Comparison of ENCODE assay signal across 22 mouse cellular contexts in genomic region chr15:101773420-101773819, GRCm38 (mm10). TPM values are rescaled to one million over a fixed set of nuclear protein-coding genes. Genes with fewer than 3 reads are reported as not detected.
DNase-seq lines count a peak whose midpoint lies in the region; ATAC-seq and TF ChIP-seq lines count a peak whose summit lies in the region.
"Had no signal": no experiment of that assay in that cellular context is flagged by ENCODE, and none has a peak within 500 bp of the region (broad histone marks: within the 10 kb centered on the region; RNA-seq: fewer than 3 reads in every experiment).

No protein-coding gene starts in this region.

- no peak for TF ChIP-seq EP300 in liver, postnatal 0 days (IDR thresholded peaks at IDR 0.05; ENCODE audit: low read depth)

- 83% methylated on average over 10 of the region's 10 CpGs for WGBS in forebrain, embryonic 13.5 days
- 88% methylated on average over 10 of the region's 10 CpGs for WGBS in forebrain, embryonic 10.5 days
- WGBS in liver, adult 2 months = 42% methylated on average over 10 of the region's 10 CpGs
- WGBS in liver, postnatal 0 days (ENCODE audit: insufficient replicate concordance) = 55% methylated on average over 10 of the region's 10 CpGs
- 48% methylated on average over 10 of the region's 10 CpGs for WGBS in lung, embryonic 15.5 days

- no peak overlapping the region for H3K9ac ChIP-seq in forebrain, embryonic 13.5 days
- no peak overlapping the region for H3K9ac ChIP-seq in liver, adult 2 months (ENCODE audit: low read depth, low read length)
- H3K9ac ChIP-seq in liver, postnatal 0 days (replicated peaks) = no peak overlapping the region
- no peak overlapping the region for H3K9ac ChIP-seq in lung, embryonic 15.5 days
- H3K9ac ChIP-seq: limb, embryonic 15.5 days; midbrain, embryonic 12.5 days had no signal

- TF ChIP-seq CTCF in liver, adult 2 months (IDR thresholded peaks at IDR 0.05; ENCODE audit: low read depth, low read length) = no peak
- no peak for TF ChIP-seq CTCF in liver, postnatal 0 days (IDR thresholded peaks at IDR 0.05; ENCODE audit: low read depth)

- no peak for TF ChIP-seq POLR2A in liver, adult 2 months (IDR thresholded peaks at IDR 0.05; ENCODE audit: extremely low read depth, insufficient read depth, low read length)

- H3K9me3 ChIP-seq in forebrain, embryonic 13.5 days (replicated peaks) = no peaks in the 10 kb centered on the region
- no peaks in the 10 kb centered on the region for H3K9me3 ChIP-seq in forebrain, embryonic 10.5 days
- no peaks in the 10 kb centered on the region for H3K9me3 ChIP-seq in liver, postnatal 0 days (ENCODE audit: low read length)
- no peaks in the 10 kb centered on the region for H3K9me3 ChIP-seq in lung, embryonic 15.5 days
- H3K9me3 ChIP-seq: limb, embryonic 15.5 days; midbrain, embryonic 12.5 days had no signal

- no peak overlapping the region for H3K27ac ChIP-seq in forebrain, embryonic 13.5 days
- H3K27ac ChIP-seq in forebrain, embryonic 10.5 days = no peak overlapping the region
- H3K27ac ChIP-seq in liver, adult 2 months (replicated peaks; ENCODE audit: insufficient read depth, low read depth, low read length) = no peak overlapping the region
- no peak overlapping the region for H3K27ac ChIP-seq in liver, postnatal 0 days (ENCODE audit: low read depth)
- H3K27ac ChIP-seq in lung, embryonic 15.5 days = no peak overlapping the region
- H3K27ac ChIP-seq: limb, embryonic 15.5 days; macrophage; midbrain, embryonic 12.5 days had no signal

- H3K27me3 ChIP-seq in forebrain, embryonic 13.5 days = no peaks in the 10 kb centered on the region
- no peaks in the 10 kb centered on the region for H3K27me3 ChIP-seq in forebrain, embryonic 10.5 days (ENCODE audit: poor library complexity, severe bottlenecking)
- H3K27me3 ChIP-seq in liver, adult 2 months (ENCODE audit: control insufficient read depth, insufficient read depth, low read length) = no peaks in the 10 kb centered on the region
- H3K27me3 ChIP-seq in liver, postnatal 0 days (ENCODE audit: insufficient read depth, low read length) = peaks cover 3% of the 10 kb centered on the region; the same call in 1 of the 2 replicates
- no peaks in the 10 kb centered on the region for H3K27me3 ChIP-seq in lung, embryonic 15.5 days
- H3K27me3 ChIP-seq: midbrain, embryonic 12.5 days had no signal

- H3K4me3 ChIP-seq in forebrain, embryonic 13.5 days = no peak overlapping the region
- H3K4me3 ChIP-seq in forebrain, embryonic 10.5 days = no peak overlapping the region
- H3K4me3 ChIP-seq in liver, adult 2 months (ENCODE audit: insufficient read depth, low read depth, low read length) = no peak overlapping the region
- H3K4me3 ChIP-seq in liver, postnatal 0 days (ENCODE audit: low read depth, low read length) = no peak overlapping the region
- no peak overlapping the region for H3K4me3 ChIP-seq in lung, embryonic 15.5 days
- H3K4me3 ChIP-seq: limb, embryonic 15.5 days; midbrain, embryonic 12.5 days had no signal

- H3K4me2 ChIP-seq in forebrain, embryonic 13.5 days = no peak overlapping the region
- no peak overlapping the region for H3K4me2 ChIP-seq in liver, postnatal 0 days (ENCODE audit: low read depth, low read length)
- no peak overlapping the region for H3K4me2 ChIP-seq in lung, embryonic 15.5 days
- H3K4me2 ChIP-seq: limb, embryonic 15.5 days; midbrain, embryonic 12.5 days had no signal

- H3K79me2 ChIP-seq in liver, adult 2 months (ENCODE audit: control insufficient read depth, insufficient read depth, low read length) = no peaks in the 10 kb centered on the region

- DNase-seq in forebrain, embryonic 10.5 days (ENCODE audit: extremely low spot score, low spot score) = no peak
- peak; percentile 64 for DNase-seq in liver, adult 2 months (ENCODE audit: extremely low read depth, low read depth, low spot score)
- DNase-seq in liver, postnatal 0 days = no peak
- DNase-seq in skeletal muscle tissue, adult 2 months (ENCODE audit: low read depth, low spot score) = peak; percentile 17
- no peak for DNase-seq in left cerebral cortex, adult 9 months (ENCODE audit: low spot score in 2 of 2)

- H3K4me1 ChIP-seq in forebrain, embryonic 13.5 days = no peaks in the 10 kb centered on the region; the same call in 1 of the 2 replicates
- H3K4me1 ChIP-seq in forebrain, embryonic 10.5 days = peaks cover 8% of the 10 kb centered on the region
- no peaks in the 10 kb centered on the region for H3K4me1 ChIP-seq in liver, adult 2 months (ENCODE audit: control insufficient read depth, insufficient read depth, low read length)
- no peaks in the 10 kb centered on the region for H3K4me1 ChIP-seq in liver, postnatal 0 days (ENCODE audit: insufficient read depth)
- H3K4me1 ChIP-seq in lung, embryonic 15.5 days = no peaks in the 10 kb centered on the region
- H3K4me1 ChIP-seq: limb, embryonic 15.5 days; midbrain, embryonic 12.5 days had no signal

- ATAC-seq in forebrain, embryonic 13.5 days = 0 out of 2 replicates have a peak, but pooled peaks have one; percentile 45
- no peak for ATAC-seq in liver, postnatal 0 days
- peak; percentile 44; the same call in 1 of the 2 replicates for ATAC-seq in lung, embryonic 15.5 days (ENCODE audit: borderline replicate concordance, extremely low read depth, low FRiP score, low TSS enrichment)
- ATAC-seq in activated CD4-positive, CD25-positive, alpha-beta regulatory T cell, adult 4 months = no peak
- ATAC-seq: inflammation-experienced regulatory T-cells, adult 6 months had no signal

- H3K36me3 ChIP-seq in forebrain, embryonic 13.5 days (ENCODE audit: poor library complexity, severe bottlenecking) = no peaks in the 10 kb centered on the region
- H3K36me3 ChIP-seq in forebrain, embryonic 10.5 days (replicated peaks) = no peaks in the 10 kb centered on the region
- H3K36me3 ChIP-seq in liver, adult 2 months (ENCODE audit: control insufficient read depth, insufficient read depth, low read length) = no peaks in the 10 kb centered on the region
- H3K36me3 ChIP-seq in liver, postnatal 0 days (replicated peaks; ENCODE audit: insufficient read depth, low read length) = no peaks in the 10 kb centered on the region
- H3K36me3 ChIP-seq in lung, embryonic 15.5 days = no peaks in the 10 kb centered on the region
- H3K36me3 ChIP-seq: limb, embryonic 15.5 days; midbrain, embryonic 12.5 days had no signal

RNA-seq across cellular contexts. Expression of gene Krt72, which starts 12.8 kb away (rescaled TPM):
- polyA plus RNA-seq in forebrain, embryonic 13.5 days (2015; fragmentation: Nextera tagmentation; extraction: Ambion mirVana) = not detected in 2 replicates
- not detected in 2 replicates for polyA plus RNA-seq in forebrain, embryonic 10.5 days (2016; fragmentation: Nextera tagmentation; extraction: Ambion mirVana)
- total RNA-seq in liver, adult 2 months (2014; rRNA removed) = not detected in 2 replicates
- not detected in 2 replicates for polyA plus RNA-seq in liver, adult 2 months (2012; rRNA removed)
- polyA plus RNA-seq in liver, postnatal 0 days (2015; fragmentation: Nextera tagmentation; extraction: Ambion mirVana) = not detected in 2 replicates
- polyA plus RNA-seq in lung, embryonic 15.5 days (2015; fragmentation: Nextera tagmentation; extraction: Ambion mirVana) = not detected in 2 replicates
- polyA plus RNA-seq in activated CD4-positive, CD25-positive, alpha-beta regulatory T cell, adult 4 months (2017; shearing (Covaris generic)) = not detected
- total RNA-seq: gastrocnemius, adult 8-10 months; heart, adult 8-10 months; layer of hippocampus, adult 8-10 months; left cerebral cortex, postnatal 25 days had no signal
- polyA plus RNA-seq: forebrain, embryonic 16.5 days; hindbrain, embryonic 11.5 days; inflammation-experienced regulatory T-cells, adult 6 months; kidney, embryonic 16.5 days; macrophage; midbrain, embryonic 12.5 days; neural tube, embryonic 14.5 days; urinary bladder, adult 2 months had no signal

RNA-seq across cellular contexts. Expression of gene Krt73, which starts 28.7 kb away (rescaled TPM):
- polyA plus RNA-seq in forebrain, embryonic 13.5 days (2015; fragmentation: Nextera tagmentation; extraction: Ambion mirVana) = 0.59 and 0.66 TPM in 2 replicates
- not detected in 2 replicates for polyA plus RNA-seq in forebrain, embryonic 10.5 days (2016; fragmentation: Nextera tagmentation; extraction: Ambion mirVana)
- total RNA-seq in liver, adult 2 months (2014; rRNA removed) = not detected in 2 replicates
- not detected in 2 replicates for polyA plus RNA-seq in liver, adult 2 months (2012; rRNA removed)
- not detected in 2 replicates for polyA plus RNA-seq in liver, postnatal 0 days (2015; fragmentation: Nextera tagmentation; extraction: Ambion mirVana)
- polyA plus RNA-seq in lung, embryonic 15.5 days (2015; fragmentation: Nextera tagmentation; extraction: Ambion mirVana) = not detected in 2 replicates
- polyA plus RNA-seq in activated CD4-positive, CD25-positive, alpha-beta regulatory T cell, adult 4 months (2017; shearing (Covaris generic)) = not detected
- total RNA-seq: gastrocnemius, adult 8-10 months; heart, adult 8-10 months had no signal
- polyA plus RNA-seq: heart, embryonic 16.5 days; inflammation-experienced regulatory T-cells, adult 6 months; kidney, embryonic 16.5 days; macrophage; urinary bladder, adult 2 months had no signal

RNA-seq across cellular contexts. Expression of gene Krt71, which starts 30.5 kb away (rescaled TPM):
- not detected in 2 replicates for polyA plus RNA-seq in forebrain, embryonic 13.5 days (2015; fragmentation: Nextera tagmentation; extraction: Ambion mirVana)
- not detected in 2 replicates for polyA plus RNA-seq in forebrain, embryonic 10.5 days (2016; fragmentation: Nextera tagmentation; extraction: Ambion mirVana)
- total RNA-seq in liver, adult 2 months (2014; rRNA removed) = not detected in 2 replicates
- not detected in 2 replicates for polyA plus RNA-seq in liver, adult 2 months (2012; rRNA removed)
- polyA plus RNA-seq in liver, postnatal 0 days (2015; fragmentation: Nextera tagmentation; extraction: Ambion mirVana) = not detected in 2 replicates
- not detected in 2 replicates for polyA plus RNA-seq in lung, embryonic 15.5 days (2015; fragmentation: Nextera tagmentation; extraction: Ambion mirVana)
- not detected for polyA plus RNA-seq in activated CD4-positive, CD25-positive, alpha-beta regulatory T cell, adult 4 months (2017; shearing (Covaris generic))
- total RNA-seq: gastrocnemius, adult 8-10 months; heart, adult 8-10 months; layer of hippocampus, adult 8-10 months; left cerebral cortex, postnatal 25 days had no signal
- polyA plus RNA-seq: forebrain, embryonic 16.5 days; hindbrain, embryonic 11.5 days; inflammation-experienced regulatory T-cells, adult 6 months; kidney, embryonic 16.5 days; limb, embryonic 15.5 days; macrophage; midbrain, embryonic 12.5 days; urinary bladder, adult 2 months had no signal

RNA-seq across cellular contexts. Expression of gene Krt2, which starts 44.5 kb away (rescaled TPM):
- polyA plus RNA-seq in forebrain, embryonic 13.5 days (2015; fragmentation: Nextera tagmentation; extraction: Ambion mirVana) = not detected in 2 replicates
- polyA plus RNA-seq in forebrain, embryonic 10.5 days (2016; fragmentation: Nextera tagmentation; extraction: Ambion mirVana) = not detected in 2 replicates
- total RNA-seq in liver, adult 2 months (2014; rRNA removed) = not detected in 2 replicates
- polyA plus RNA-seq in liver, adult 2 months (2012; rRNA removed) = not detected in 2 replicates
- not detected in 2 replicates for polyA plus RNA-seq in liver, postnatal 0 days (2015; fragmentation: Nextera tagmentation; extraction: Ambion mirVana)
- polyA plus RNA-seq in lung, embryonic 15.5 days (2015; fragmentation: Nextera tagmentation; extraction: Ambion mirVana) = not detected in 2 replicates
- polyA plus RNA-seq in activated CD4-positive, CD25-positive, alpha-beta regulatory T cell, adult 4 months (2017; shearing (Covaris generic)) = not detected
- total RNA-seq: gastrocnemius, adult 8-10 months; heart, adult 8-10 months had no signal
- polyA plus RNA-seq: heart, embryonic 16.5 days; hindbrain, embryonic 11.5 days; inflammation-experienced regulatory T-cells, adult 6 months; kidney, embryonic 16.5 days; macrophage; midbrain, embryonic 12.5 days; neural tube, embryonic 14.5 days; urinary bladder, adult 2 months had no signal

Comparison
In these comparisons a context has a peak if more than half of its experiments do, and no peak if none do; other contexts are left out.
1. DNase-seq: peak in liver, adult 2 months (single experiment) and skeletal muscle tissue, adult 2 months (single experiment); none in forebrain, embryonic 10.5 days (single experiment), liver, postnatal 0 days (single experiment) and left cerebral cortex, adult 9 months (0 of 2).
2. ATAC-seq: peak in forebrain, embryonic 13.5 days (single experiment) and lung, embryonic 15.5 days (single experiment); none in liver, postnatal 0 days (single experiment) and activated CD4-positive, CD25-positive, alpha-beta regulatory T cell, adult 4 months (single experiment).